Mouse (Mus musculus) stomach, embryonic 16.5 days (tissue): ENCODE results near the gene Acvr1b. TPM values are rescaled to one million over a fixed set of nuclear protein-coding genes. Genes with fewer than 3 reads are reported as not detected.
A peak's percentile ranks its signal among the peaks of the same experiment; 100 is the strongest.

Experiments used
- ATAC-seq: fragments of 200-750 bp; cut with Nextera tagmentation; 2 replicates; pipeline ENCODE4 v1.8.0; 2017; ENCODE audit warnings: moderate number of reproducible peaks, moderate TSS enrichment; ENCODE audit not compliant: insufficient read depth, low FRiP score
- H3K27ac ChIP-seq: fragments of 300-500 bp; sonication (generic); 2 replicates; pipeline ENCODE4 v1.5.1; 2014; ENCODE audit warnings: low read length
- H3K27me3 ChIP-seq: fragments of 300-500 bp; sonication (generic); 2 replicates; pipeline ENCODE4 v1.6.1; 2014; ENCODE audit warnings: low read length, control low read depth, mixed read lengths; ENCODE audit not compliant: control insufficient read depth, insufficient read depth
- H3K36me3 ChIP-seq: fragments of 300-500 bp; sonication (generic); 2 replicates; pipeline ENCODE4 v1.6.1; 2014; ENCODE audit warnings: low read length; ENCODE audit not compliant: control insufficient read depth, insufficient read depth
- H3K4me1 ChIP-seq: fragments of 300-500 bp; sonication (generic); 2 replicates; pipeline ENCODE4 v1.6.1; 2014; ENCODE audit warnings: low read length, control low read depth, mixed read lengths; ENCODE audit not compliant: control insufficient read depth, insufficient read depth
- H3K4me2 ChIP-seq: fragments of 300-500 bp; sonication (generic); 2 replicates; pipeline ENCODE4 v1.6.1; 2014; ENCODE audit warnings: low read depth, low read length, mixed read lengths
- H3K4me3 ChIP-seq: fragments of 300-500 bp; sonication (generic); replicated peaks from 2 replicates; pipeline ENCODE4 v1.5.1; 2014; ENCODE audit warnings: mild to moderate bottlenecking, low read length
- H3K9ac ChIP-seq: fragments of 300-500 bp; sonication (generic); 2 replicates; pipeline ENCODE4 v1.6.1; 2014; ENCODE audit warnings: low read length
- H3K9me3 ChIP-seq: fragments of 300-500 bp; sonication (generic); replicated peaks from 2 replicates; pipeline ENCODE4 v1.6.1; 2016; ENCODE audit warnings: low read length, control low read depth; ENCODE audit not compliant: control insufficient read depth
- WGBS: fragments of 180-500 bp; shearing (Covaris S2); extraction: QIAGEN DNeasy Blood & Tissue Kit; methylation state at CpG from one replicate; pipeline ENCODE4 v1.1.7; 2014; 5-methylcytosine and 5-hydroxymethylcytosine counted together
- polyA plus RNA-seq: library from polyadenylated mRNA; unstranded; fragments of >200 nt; fragmentation: Nextera tagmentation; extraction: Ambion mirVana; gene quantifications from 2 replicates; pipeline ENCODE4 v1.2.1, GENCODE M21; 2015

Gene Acvr1b
- polyA plus RNA-seq, 1 experiment from 2014 or later = 11.6 TPM

DNA sequence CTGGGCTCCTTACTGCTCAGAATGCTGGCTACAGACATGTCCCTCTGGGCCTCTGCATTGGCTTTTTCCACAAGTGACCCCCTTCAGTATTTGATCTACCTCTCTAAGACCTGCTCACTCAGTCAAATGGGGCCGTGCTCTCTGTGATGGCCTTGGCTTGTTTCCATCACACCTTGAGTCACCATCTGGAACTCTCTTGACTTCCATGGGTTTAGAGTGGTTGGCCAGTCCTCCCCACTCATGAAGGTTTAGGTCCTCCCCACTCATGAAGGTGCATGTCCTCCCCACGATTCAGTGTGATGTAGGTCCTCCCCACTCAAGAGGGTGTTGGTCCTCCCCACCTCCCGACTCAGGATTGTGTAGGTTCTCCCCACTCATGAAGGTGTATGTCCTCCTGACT lies 59.3 kb downstream of the Acvr1b start:
- H3K27me3 ChIP-seq = no peaks in the 10 kb centered on the region
- WGBS = 68% methylated on average over 3 of the region's 3 CpGs
- peak overlapping the region; percentile 88 for H3K27ac ChIP-seq
- 0 out of 2 replicates have a peak overlapping the region, but pooled peaks have one; percentile 30 for H3K9ac ChIP-seq
- H3K4me1 ChIP-seq = peaks cover 56% of the 10 kb centered on the region
- H3K4me3 ChIP-seq = no peak overlapping the region
- peak overlapping the region; percentile 31; the same call in 1 of the 2 replicates for H3K4me2 ChIP-seq
- H3K9me3 ChIP-seq = no peaks in the 10 kb centered on the region
- H3K36me3 ChIP-seq = peaks cover 21% of the 10 kb centered on the region
- no peak for ATAC-seq

DNA sequence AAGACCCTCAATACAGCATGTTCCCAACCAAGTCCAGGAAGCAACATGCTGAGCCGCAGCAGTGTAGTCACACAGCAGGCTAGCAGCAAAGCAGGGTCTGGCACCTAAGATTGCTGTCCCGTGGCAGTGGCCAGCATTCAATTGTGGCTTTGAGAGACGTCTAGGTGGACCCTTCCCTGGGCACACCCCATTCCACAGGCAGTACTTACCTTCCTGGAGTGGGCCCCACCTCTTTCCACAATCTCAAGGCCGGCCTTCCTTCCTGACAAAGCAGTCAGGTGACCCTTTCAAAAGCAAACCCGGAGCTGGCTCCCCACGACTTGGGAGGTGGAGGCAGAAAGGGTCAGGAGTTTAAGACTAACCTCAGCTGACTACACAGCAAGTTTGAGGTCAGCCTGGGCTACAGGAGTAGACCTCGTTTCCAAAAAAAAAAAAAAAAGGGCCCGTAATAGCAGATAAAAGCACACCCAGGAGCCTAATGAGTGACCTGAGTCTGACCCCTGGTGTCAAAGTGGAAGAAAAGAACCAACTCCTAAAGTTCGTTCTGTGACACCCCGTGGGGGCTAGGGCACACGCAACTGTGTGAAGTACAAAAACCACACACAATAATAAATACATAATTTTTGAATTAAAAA lies 59.9 kb downstream of the Acvr1b start:
- H3K36me3 ChIP-seq = peaks cover 21% of the 10 kb centered on the region
- H3K9me3 ChIP-seq = no peaks in the 10 kb centered on the region
- H3K9ac ChIP-seq = no peak overlapping the region
- WGBS = 28% methylated on average over 11 of the region's 11 CpGs
- H3K27me3 ChIP-seq = peaks cover 3% of the 10 kb centered on the region; the same call in 1 of the 2 replicates
- peak overlapping the region; percentile 31; the same call in 1 of the 2 replicates for H3K4me2 ChIP-seq
- H3K4me1 ChIP-seq = peaks cover 55% of the 10 kb centered on the region
- no peak overlapping the region for H3K4me3 ChIP-seq
- peak; percentile 74; the same call in 1 of the 2 replicates for ATAC-seq
- H3K27ac ChIP-seq = peak overlapping the region; percentile 88

DNA sequence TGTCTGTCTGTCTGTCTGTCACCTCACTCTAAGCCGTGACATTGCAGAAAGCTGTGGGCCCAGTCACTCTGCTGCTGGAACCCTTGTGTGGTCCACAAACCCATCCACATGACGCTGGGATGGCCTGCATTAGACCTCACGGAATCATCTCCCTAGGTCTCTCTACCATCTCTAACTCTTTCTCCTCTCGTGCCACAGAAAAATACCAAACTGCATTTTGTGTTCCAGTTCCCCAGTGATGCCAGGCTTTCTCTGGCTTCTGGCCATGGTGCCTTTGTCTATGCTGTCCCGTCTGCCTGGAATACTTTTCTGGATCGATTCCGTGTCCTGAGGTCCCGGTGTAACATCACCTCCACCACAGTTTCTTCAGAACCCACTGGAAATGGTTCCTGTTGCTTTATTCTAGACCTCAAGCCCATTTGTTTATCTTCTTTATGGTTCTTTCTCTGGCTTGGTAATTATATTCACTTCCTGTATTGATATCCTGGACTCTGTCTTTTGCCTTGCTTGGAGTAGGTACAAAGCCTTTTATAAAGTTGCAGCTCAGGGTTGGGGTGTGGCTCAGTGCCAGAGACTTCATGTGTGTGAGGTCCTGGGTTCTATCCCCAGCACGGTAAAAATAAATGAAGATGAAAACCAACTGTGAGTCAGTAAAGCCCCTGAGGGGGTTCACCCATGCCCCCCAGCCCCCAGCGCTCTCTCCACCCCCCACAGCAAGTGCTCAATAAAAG lies 60.9 kb downstream of the Acvr1b start:
- Histone ChIP-seq H3K4me2 (peak overlapping the region; percentile 42), H3K27ac (peak overlapping the region; percentile 88), H3K36me3 (peaks cover 15% of the 10 kb centered on the region), H3K4me3 (peak overlapping the region; percentile 19), H3K9me3 (no peaks in the 10 kb centered on the region), H3K27me3 (peaks cover 3% of the 10 kb centered on the region; the same call in 1 of the 2 replicates), H3K4me1 (peaks cover 54% of the 10 kb centered on the region), H3K9ac (peak overlapping the region; percentile 46)
- ATAC-seq = no peak
- whole genome bisulfite sequencing = 53% methylated on average over 10 of the region's 10 CpGs

DNA sequence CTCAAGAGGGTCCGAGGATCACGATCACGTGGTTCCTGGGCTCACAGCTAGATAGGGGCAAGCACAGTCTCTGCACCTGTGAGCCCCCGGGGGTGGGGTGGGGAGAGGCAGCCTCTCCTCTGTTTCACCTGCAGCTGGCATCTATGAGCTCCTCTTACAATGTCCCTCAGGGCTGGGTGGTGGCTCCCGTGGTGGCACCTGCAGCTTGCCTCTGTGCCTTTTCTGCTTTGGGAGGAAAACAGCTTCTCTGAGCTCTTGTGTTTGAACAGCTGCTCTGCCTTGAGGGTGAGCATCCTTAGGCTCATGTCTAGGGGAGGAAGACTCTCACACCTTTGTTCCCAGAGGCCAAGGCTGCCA lies 61.5 kb downstream of the Acvr1b start:
- peak overlapping the region; percentile 46 for H3K9ac ChIP-seq

DNA sequence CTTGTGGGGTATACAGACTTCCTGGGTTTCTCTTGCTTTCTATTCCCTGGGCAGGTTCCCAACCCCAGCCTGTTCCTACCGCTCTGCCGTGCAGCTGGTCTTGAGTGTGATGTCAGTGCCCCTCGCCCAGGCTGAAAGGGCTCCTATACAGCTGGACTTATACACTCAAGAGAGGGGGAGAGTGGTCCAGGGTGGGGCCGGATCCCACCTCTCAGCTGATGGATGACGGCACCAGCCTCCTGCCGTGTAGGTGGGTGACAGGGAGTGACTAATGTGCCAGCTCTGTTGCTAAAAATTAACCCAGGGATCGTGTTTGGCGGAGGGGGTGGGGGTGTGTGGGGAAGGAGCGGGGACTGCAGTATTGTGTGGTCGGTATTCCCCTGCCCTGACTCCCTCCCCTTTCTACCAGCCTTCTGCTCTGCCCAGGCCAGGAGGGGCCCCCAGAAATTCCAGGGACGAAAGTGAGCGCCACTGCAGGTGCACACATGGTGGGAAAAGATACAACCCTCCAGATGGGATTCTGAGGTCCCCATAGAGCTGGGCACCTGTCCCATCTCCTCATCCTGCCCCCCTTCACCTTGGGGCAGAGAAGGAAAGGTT lies 62.0 kb downstream of the Acvr1b start:
- H3K27me3 ChIP-seq = peaks cover 3% of the 10 kb centered on the region; the same call in 1 of the 2 replicates
- H3K4me3 ChIP-seq = peak overlapping the region; percentile 19
- H3K9me3 ChIP-seq = no peaks in the 10 kb centered on the region
- 13% methylated on average over 12 of the region's 12 CpGs for WGBS
- peaks cover 55% of the 10 kb centered on the region for H3K4me1 ChIP-seq
- H3K9ac ChIP-seq = peak overlapping the region; percentile 46
- H3K4me2 ChIP-seq = peak overlapping the region; percentile 42
- ATAC-seq = peak; percentile 46
- peak overlapping the region; percentile 88 for H3K27ac ChIP-seq
- H3K36me3 ChIP-seq = peaks cover 6% of the 10 kb centered on the region

More for the DNA sequence above, 61.5 kb downstream of the Acvr1b start:
- Histone ChIP-seq H3K27ac (peak overlapping the region; percentile 88), H3K27me3 (peaks cover 3% of the 10 kb centered on the region; the same call in 1 of the 2 replicates), H3K4me3 (peak overlapping the region; percentile 19), H3K9me3 (no peaks in the 10 kb centered on the region), H3K4me1 (peaks cover 54% of the 10 kb centered on the region), H3K36me3 (peaks cover 11% of the 10 kb centered on the region), H3K4me2 (peak overlapping the region; percentile 42)
- no peak for ATAC-seq
- WGBS = 33% methylated on average over 5 of the region's 5 CpGs

DNA sequence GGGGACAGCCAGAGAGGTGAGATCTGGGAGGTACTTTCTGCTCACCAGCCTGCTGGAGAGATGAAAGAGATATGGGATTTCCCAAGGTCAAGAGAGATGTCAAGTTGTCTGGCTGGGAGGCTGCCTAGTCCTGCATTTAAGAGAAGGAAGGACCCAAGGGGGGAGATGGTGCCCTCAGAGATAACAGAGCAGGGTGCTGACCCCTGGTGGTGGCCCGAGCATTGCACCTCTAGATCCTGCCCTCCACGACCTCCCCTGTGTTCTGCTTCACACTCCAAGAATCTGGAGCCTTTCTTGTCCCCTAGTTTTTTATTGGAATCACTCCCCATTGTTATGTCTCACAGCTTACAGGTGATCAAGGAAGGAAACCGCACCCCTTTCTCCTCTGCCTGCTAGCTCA lies 63.0 kb downstream of the Acvr1b start:
- WGBS = 12% methylated on average over 3 of the region's 3 CpGs
- Histone ChIP-seq H3K27me3 (peaks cover 3% of the 10 kb centered on the region; the same call in 1 of the 2 replicates), H3K27ac (no peak overlapping the region; the same call in 1 of the 2 replicates), H3K4me2 (no peak overlapping the region), H3K9ac (no peak overlapping the region), H3K4me3 (no peak overlapping the region), H3K36me3 (no peaks in the 10 kb centered on the region), H3K9me3 (no peaks in the 10 kb centered on the region), H3K4me1 (peaks cover 59% of the 10 kb centered on the region)
- no peak for ATAC-seq

DNA sequence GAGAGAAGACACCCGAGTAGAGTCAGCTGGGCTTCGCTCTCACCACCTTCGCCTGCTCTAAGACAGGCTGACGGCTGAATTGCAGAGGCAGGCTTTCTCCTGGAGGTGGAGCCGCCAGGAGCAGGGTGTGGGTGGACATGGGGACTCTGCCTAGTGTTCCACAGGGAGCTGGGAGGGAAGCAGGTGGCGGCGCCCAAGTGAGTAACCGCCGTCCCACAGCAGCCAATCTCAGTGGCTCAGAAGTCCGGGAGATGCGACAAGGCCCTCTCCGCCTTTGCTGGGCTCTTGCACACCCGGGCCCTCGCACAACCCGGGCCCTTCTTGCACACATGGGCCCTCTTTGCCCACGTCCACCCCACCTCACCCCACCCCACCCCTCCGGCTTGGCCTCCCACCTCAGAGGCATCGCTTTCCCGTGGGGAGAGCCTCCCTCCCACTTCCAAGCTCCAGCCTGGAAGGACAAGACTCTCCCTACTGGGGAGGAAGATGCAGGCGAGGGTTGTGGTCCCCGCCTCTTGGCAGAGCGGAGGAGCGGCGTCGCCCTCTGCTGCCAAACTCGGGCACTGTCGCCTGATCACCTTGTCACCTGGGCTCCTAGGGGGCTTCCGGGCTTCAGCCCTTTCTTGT lies 65.1 kb downstream of the Acvr1b start:
- Histone ChIP-seq H3K27ac (no peak overlapping the region; the same call in 1 of the 2 replicates), H3K4me3 (peak overlapping the region; percentile 34), H3K4me1 (peaks cover 42% of the 10 kb centered on the region), H3K9me3 (no peaks in the 10 kb centered on the region), H3K36me3 (no peaks in the 10 kb centered on the region), H3K4me2 (peak overlapping the region; percentile 64), H3K9ac (peak overlapping the region; percentile 65), H3K27me3 (peaks cover 3% of the 10 kb centered on the region; the same call in 1 of the 2 replicates)
- 7% methylated on average over 28 of the region's 28 CpGs for WGBS
- peak; percentile 16; the same call in 1 of the 2 replicates for ATAC-seq

DNA sequence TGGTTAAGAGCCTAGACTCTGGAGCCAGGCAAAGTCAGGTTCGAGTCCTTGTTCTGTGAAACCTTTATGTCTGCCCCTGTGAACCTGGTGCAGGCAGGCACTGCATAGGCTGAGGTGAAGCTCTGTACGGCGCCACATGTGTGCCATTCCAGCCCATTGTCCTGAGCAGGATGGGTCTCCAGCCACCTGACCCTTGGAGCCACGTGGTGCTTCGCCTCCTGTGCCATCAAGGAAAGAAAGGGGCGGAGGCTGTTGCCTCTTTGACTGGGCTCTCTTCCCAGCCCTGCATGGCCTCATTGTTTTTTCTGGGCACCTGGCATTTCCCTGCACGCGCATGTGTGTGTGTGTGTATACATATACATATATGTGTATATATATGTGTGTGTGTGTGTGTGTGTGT lies 66.0 kb downstream of the Acvr1b start:
- Histone ChIP-seq H3K9ac (0 out of 2 replicates have a peak overlapping the region, but pooled peaks have one; percentile 11), H3K4me3 (no peak overlapping the region), H3K9me3 (no peaks in the 10 kb centered on the region), H3K36me3 (no peaks in the 10 kb centered on the region), H3K27ac (no peak overlapping the region), H3K27me3 (peaks cover 3% of the 10 kb centered on the region; the same call in 1 of the 2 replicates), H3K4me2 (no peak overlapping the region), H3K4me1 (peaks cover 38% of the 10 kb centered on the region)
- no peak for ATAC-seq
- 73% methylated on average over 8 of the region's 8 CpGs for WGBS
